Mouse (Mus musculus): ENCODE data around the gene Slc6a3. TPM values are rescaled to one million over a fixed set of nuclear protein-coding genes. Genes with fewer than 3 reads are reported as not detected.
A peak's percentile ranks its signal among the peaks of the same experiment; 100 is the strongest.

Slc6a3 gene
- polyA plus RNA-seq, 1 experiment from 2014 or later: 0.24 TPM

- H3K4me1 ChIP-seq (ENCODE audit: insufficient read depth): no peaks in the 10 kb centered on the region
- WGBS: 61% methylated on average over 2 of the region's 2 CpGs
- peaks cover 78% of the 10 kb centered on the region for H3K36me3 ChIP-seq (ENCODE audit: insufficient read depth)
- no peak overlapping the region for H3K4me3 ChIP-seq (ENCODE audit: low read depth, low read length)
- no peaks in the 10 kb centered on the region for H3K27me3 ChIP-seq (ENCODE audit: insufficient read depth, low read length)
- no peak overlapping the region for H3K4me2 ChIP-seq
- no peak for TF ChIP-seq CTCF (IDR thresholded peaks at IDR 0.05; ENCODE audit: low read depth)
- no peaks in the 10 kb centered on the region for H3K9me3 ChIP-seq (ENCODE audit: low read depth, low read length)
- H3K27ac ChIP-seq (ENCODE audit: low read depth): no peak overlapping the region
- no peak overlapping the region for H3K9ac ChIP-seq
- DNase-seq (no peak), ATAC-seq (ENCODE audit: insufficient read depth) (no peak)
Observed at GRCm38 (mm10) chr13:73496137-73496536, 40.4 kb upstream of the Slc6a3 start.

DNA sequence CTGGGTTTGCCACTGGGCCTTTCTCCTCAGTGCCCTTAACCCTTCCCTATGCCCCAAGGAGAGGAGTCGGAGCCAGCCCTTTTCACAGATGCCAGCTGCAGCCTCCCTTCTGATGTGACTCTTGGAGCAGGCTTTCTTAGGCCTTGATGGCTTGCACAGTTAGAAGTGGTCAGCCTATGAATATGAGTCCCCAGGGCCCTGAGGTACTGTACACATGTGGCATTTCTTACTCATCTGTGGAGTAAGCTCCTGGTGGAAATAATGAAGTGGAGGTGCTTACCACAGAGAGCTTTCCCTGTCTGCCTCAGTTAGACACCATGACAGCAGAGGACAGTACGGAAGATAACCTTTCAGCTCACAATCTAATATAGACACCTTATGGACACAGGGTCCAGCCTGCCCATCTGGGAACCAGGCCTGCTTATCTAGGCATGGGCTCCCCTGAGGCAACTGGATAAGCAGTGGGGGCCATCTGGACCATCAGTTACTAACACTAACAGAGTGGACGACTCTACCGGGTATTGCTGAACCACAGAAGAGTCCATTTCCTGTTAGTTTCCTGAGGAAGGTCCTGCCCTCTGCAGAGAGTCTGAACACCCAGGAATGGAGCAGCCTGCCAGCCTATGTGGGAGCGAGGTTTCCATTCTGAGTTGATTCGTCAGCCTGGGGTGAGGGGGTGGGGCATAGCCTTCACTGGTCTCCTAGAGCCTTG, 36.5 kb upstream of the Slc6a3 start:
- no peaks in the 10 kb centered on the region for H3K4me1 ChIP-seq (ENCODE audit: insufficient read depth)
- no peak for DNase-seq
- no peaks in the 10 kb centered on the region for H3K9me3 ChIP-seq (ENCODE audit: low read depth, low read length)
- peaks cover 70% of the 10 kb centered on the region for H3K36me3 ChIP-seq (ENCODE audit: insufficient read depth)
- H3K4me2 ChIP-seq: no peak overlapping the region
- TF ChIP-seq CTCF (IDR thresholded peaks at IDR 0.05; ENCODE audit: low read depth): no peak
- no peak overlapping the region for H3K9ac ChIP-seq
- no peak overlapping the region for H3K4me3 ChIP-seq (ENCODE audit: low read depth, low read length)
- H3K27me3 ChIP-seq (ENCODE audit: insufficient read depth, low read length): no peaks in the 10 kb centered on the region
- H3K27ac ChIP-seq (ENCODE audit: low read depth): no peak overlapping the region; the same call in 1 of the 2 replicates
- 58% methylated on average over 6 of the region's 6 CpGs for WGBS
- peak; percentile 66 for ATAC-seq (ENCODE audit: insufficient read depth)

- Histone ChIP-seq H3K4me3 (ENCODE audit: low read depth, low read length) (no peak overlapping the region), H3K4me1 (ENCODE audit: insufficient read depth) (no peaks in the 10 kb centered on the region), H3K4me2 (no peak overlapping the region), H3K27ac (ENCODE audit: low read depth) (no peak overlapping the region), H3K9me3 (ENCODE audit: low read depth, low read length) (no peaks in the 10 kb centered on the region), H3K27me3 (ENCODE audit: insufficient read depth, low read length) (no peaks in the 10 kb centered on the region), H3K9ac (no peak overlapping the region), H3K36me3 (ENCODE audit: insufficient read depth) (peaks cover 66% of the 10 kb centered on the region)
- peak; percentile 56 for DNase-seq
- 64% methylated on average over 2 of the region's 2 CpGs for WGBS
- no peak for ATAC-seq (ENCODE audit: insufficient read depth)
- peak; percentile 28 for TF ChIP-seq CTCF (IDR thresholded peaks at IDR 0.05; ENCODE audit: low read depth)
Observed at GRCm38 (mm10) chr13:73502719-73503118, 33.8 kb upstream of the Slc6a3 start.

DNA sequence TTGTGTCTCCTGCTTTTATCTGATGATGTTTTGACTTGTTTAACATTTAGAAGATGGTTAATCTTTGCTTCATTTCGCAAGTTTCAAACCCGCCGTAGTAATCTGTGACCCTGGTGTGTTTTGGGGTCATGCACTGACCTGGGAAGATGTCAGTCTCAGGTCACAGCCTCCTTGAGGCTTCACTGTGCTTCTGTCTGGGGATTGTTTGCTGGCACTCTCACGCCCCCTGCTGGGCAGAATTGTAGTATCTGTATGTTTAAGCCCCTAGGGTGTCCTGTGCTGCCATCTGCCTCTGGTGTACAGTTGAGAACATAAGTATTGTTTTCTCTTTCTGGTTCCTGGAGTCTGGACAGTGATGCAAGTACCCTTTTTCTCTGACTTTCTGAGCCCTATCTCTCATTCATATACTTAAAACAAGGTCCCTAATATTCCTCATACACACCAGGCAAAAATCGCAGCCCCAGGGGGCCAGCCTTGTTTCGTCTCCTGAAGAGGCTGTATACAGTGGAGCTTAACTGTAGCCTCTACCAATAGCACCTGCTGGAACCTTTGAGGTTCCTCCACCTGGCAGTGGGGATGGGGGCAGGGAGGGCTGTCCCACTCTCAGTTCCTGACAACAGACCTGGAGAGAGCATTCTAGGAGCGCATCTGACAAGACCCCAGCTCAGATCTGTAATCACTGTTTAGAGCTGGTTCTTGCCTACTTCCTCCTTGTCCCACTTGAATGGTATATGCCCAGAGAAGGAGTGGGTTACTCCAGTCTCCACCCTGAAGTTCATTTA, 30.7 kb upstream of the Slc6a3 start:
- no peaks in the 10 kb centered on the region for H3K27me3 ChIP-seq (ENCODE audit: insufficient read depth, low read length)
- peak; percentile 87 for DNase-seq
- WGBS: 56% methylated on average over 7 of the region's 7 CpGs
- peak; percentile 83 for TF ChIP-seq CTCF (IDR thresholded peaks at IDR 0.05; ENCODE audit: low read depth)
- H3K4me3 ChIP-seq (ENCODE audit: low read depth, low read length): no peak overlapping the region
- H3K36me3 ChIP-seq (ENCODE audit: insufficient read depth): peaks cover 76% of the 10 kb centered on the region
- no peaks in the 10 kb centered on the region for H3K9me3 ChIP-seq (ENCODE audit: low read depth, low read length)
- peak; percentile 70 for ATAC-seq (ENCODE audit: insufficient read depth)
- H3K4me2 ChIP-seq: no peak overlapping the region
- no peak overlapping the region for H3K9ac ChIP-seq
- H3K27ac ChIP-seq (ENCODE audit: low read depth): no peak overlapping the region
- H3K4me1 ChIP-seq (ENCODE audit: insufficient read depth): no peaks in the 10 kb centered on the region

DNA sequence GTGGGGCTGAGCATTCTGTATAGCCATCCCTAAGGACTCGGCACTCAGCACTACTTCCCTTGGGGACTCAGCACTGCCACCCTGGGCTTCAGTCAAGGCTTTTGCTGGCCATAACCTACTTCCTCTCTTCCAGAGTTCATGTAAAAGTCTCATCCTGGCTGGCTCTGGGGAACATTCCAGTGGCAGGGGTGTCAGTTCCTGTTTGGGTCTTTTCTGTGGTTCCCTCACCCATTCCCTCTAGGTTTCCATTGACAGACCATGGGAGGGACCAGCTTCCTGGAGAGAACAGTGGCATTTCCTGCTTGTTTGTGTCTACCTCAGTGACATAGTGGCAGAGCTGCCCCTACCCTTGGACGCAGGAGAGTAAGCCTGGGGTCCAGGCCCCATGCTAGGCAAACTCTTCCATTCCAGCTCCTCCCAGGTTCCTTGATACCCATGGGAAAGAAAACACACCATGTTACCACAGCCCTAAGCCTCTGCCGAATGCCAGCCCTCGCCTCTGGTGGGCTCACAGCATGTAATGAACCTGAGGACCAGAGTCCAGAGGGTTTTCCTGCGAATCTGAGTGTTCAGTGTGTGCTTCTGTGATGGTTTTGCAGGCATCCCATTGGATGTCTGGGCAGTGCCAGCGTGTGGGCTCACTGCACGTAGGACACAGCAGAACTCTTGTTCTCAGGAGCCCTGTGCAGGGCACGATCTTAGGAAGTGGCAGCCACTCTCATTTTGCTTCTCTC, 27.6 kb upstream of the Slc6a3 start:
- DNase-seq (peak; percentile 16), ATAC-seq (ENCODE audit: insufficient read depth) (no peak)
- no peaks in the 10 kb centered on the region for H3K9me3 ChIP-seq (ENCODE audit: low read depth, low read length)
- H3K36me3 ChIP-seq (ENCODE audit: insufficient read depth): peaks cover 85% of the 10 kb centered on the region
- 87% methylated on average over 8 of the region's 8 CpGs for WGBS
- no peak overlapping the region for H3K9ac ChIP-seq
- no peak overlapping the region for H3K4me3 ChIP-seq (ENCODE audit: low read depth, low read length)
- H3K27ac ChIP-seq (ENCODE audit: low read depth): no peak overlapping the region
- no peaks in the 10 kb centered on the region for H3K4me1 ChIP-seq (ENCODE audit: insufficient read depth)
- H3K27me3 ChIP-seq (ENCODE audit: insufficient read depth, low read length): no peaks in the 10 kb centered on the region
- H3K4me2 ChIP-seq: no peak overlapping the region
- TF ChIP-seq CTCF (IDR thresholded peaks at IDR 0.05; ENCODE audit: low read depth): no peak

DNA sequence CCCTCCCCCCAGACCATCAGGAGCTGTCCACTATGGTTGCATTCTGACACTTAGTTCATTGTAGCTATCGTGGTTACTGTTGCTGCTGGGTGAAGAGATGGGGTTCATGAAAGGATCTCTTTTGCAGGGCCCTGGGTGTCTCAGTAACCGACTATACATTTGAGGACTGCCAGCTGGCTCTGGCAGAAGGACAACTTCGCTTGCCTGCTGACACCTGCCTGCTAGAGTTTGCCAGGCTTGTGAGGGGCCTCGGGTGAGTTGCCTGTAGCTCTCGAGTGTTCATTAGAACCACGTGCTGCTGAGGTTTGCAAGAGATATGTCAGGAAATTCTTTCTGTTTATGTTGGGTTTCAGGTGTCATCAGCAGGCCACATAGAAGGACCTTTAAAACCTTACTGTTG, 26.7 kb upstream of the Slc6a3 start:
- peaks cover 91% of the 10 kb centered on the region for H3K36me3 ChIP-seq (ENCODE audit: insufficient read depth)
- no peak for DNase-seq
- no peaks in the 10 kb centered on the region for H3K9me3 ChIP-seq (ENCODE audit: low read depth, low read length)

More for the DNA sequence above, 26.7 kb upstream of the Slc6a3 start:
- no peak for ATAC-seq (ENCODE audit: insufficient read depth)
- no peak overlapping the region for H3K27ac ChIP-seq (ENCODE audit: low read depth)
- 63% methylated on average over 6 of the region's 6 CpGs for WGBS
- no peaks in the 10 kb centered on the region for H3K4me1 ChIP-seq (ENCODE audit: insufficient read depth)
- no peak for TF ChIP-seq CTCF (IDR thresholded peaks at IDR 0.05; ENCODE audit: low read depth)
- no peaks in the 10 kb centered on the region for H3K27me3 ChIP-seq (ENCODE audit: insufficient read depth, low read length)
- no peak overlapping the region for H3K9ac ChIP-seq
- H3K4me3 ChIP-seq (ENCODE audit: low read depth, low read length): no peak overlapping the region
- H3K4me2 ChIP-seq: no peak overlapping the region
